Mouse (Mus musculus): ENCODE results near the gene Chmp2b. TPM values are rescaled to one million over a fixed set of nuclear protein-coding genes. Genes with fewer than 3 reads are reported as not detected.

Gene Chmp2b
- polyA plus RNA-seq, 1 experiment, result 72.6 TPM

- Histone ChIP-seq H3K4me1 (ENCODE audit: control insufficient read depth, insufficient read depth, low read length) (no peaks in the 10 kb centered on the region), H3K27ac (ENCODE audit: insufficient read depth, low read depth, low read length) (no peak overlapping the region), H3K4me3 (ENCODE audit: insufficient read depth, low read length) (no peak overlapping the region)
- TF ChIP-seq CTCF (IDR thresholded peaks at IDR 0.05; ENCODE audit: low read depth, low read length) (no peak), POLR2A (IDR thresholded peaks at IDR 0.05; ENCODE audit: borderline replicate concordance, low read depth, low read length) (no peak)
Measured at GRCm38 (mm10) chr16:65531663-65532062, 30.9 kb downstream of the Chmp2b start.

- H3K4me1 ChIP-seq (ENCODE audit: control insufficient read depth, insufficient read depth, low read length), result no peaks in the 10 kb centered on the region
- no peak overlapping the region for H3K27ac ChIP-seq (ENCODE audit: insufficient read depth, low read depth, low read length)
- no peak for TF ChIP-seq CTCF (IDR thresholded peaks at IDR 0.05; ENCODE audit: low read depth, low read length)
- TF ChIP-seq POLR2A (IDR thresholded peaks at IDR 0.05; ENCODE audit: borderline replicate concordance, low read depth, low read length), result no peak
- no peak overlapping the region for H3K4me3 ChIP-seq (ENCODE audit: insufficient read depth, low read length)
Measured at GRCm38 (mm10) chr16:65529589-65529988, 32.9 kb downstream of the Chmp2b start.

- TF ChIP-seq CTCF (IDR thresholded peaks at IDR 0.05; ENCODE audit: low read depth, low read length) (no peak), POLR2A (IDR thresholded peaks at IDR 0.05; ENCODE audit: borderline replicate concordance, low read depth, low read length) (no peak)
Measured at GRCm38 (mm10) chr16:65526695-65527094, 35.8 kb downstream of the Chmp2b start.

GRCm38 (mm10) chr16:65526004-65526403 lies 36.5 kb downstream of the Chmp2b start:
- no peaks in the 10 kb centered on the region for H3K4me1 ChIP-seq (ENCODE audit: control insufficient read depth, insufficient read depth, low read length)
- H3K27ac ChIP-seq (ENCODE audit: insufficient read depth, low read depth, low read length), result no peak overlapping the region
- H3K4me3 ChIP-seq (ENCODE audit: insufficient read depth, low read length), result no peak overlapping the region
- TF ChIP-seq POLR2A (IDR thresholded peaks at IDR 0.05; ENCODE audit: borderline replicate concordance, low read depth, low read length) (no peak), CTCF (IDR thresholded peaks at IDR 0.05; ENCODE audit: low read depth, low read length) (no peak)

More at GRCm38 (mm10) chr16:65526695-65527094, 35.8 kb downstream of the Chmp2b start:
- Histone ChIP-seq H3K27ac (ENCODE audit: insufficient read depth, low read depth, low read length) (no peak overlapping the region), H3K4me3 (ENCODE audit: insufficient read depth, low read length) (no peak overlapping the region), H3K4me1 (ENCODE audit: control insufficient read depth, insufficient read depth, low read length) (no peaks in the 10 kb centered on the region)

GRCm38 (mm10) chr16:65520211-65520610 lies 42.3 kb downstream of the Chmp2b start, which contains the start of gene Pou1f1:
Gene Pou1f1, plus strand, starts transcription at chr16:65520511.
- TF ChIP-seq POLR2A (IDR thresholded peaks at IDR 0.05; ENCODE audit: borderline replicate concordance, low read depth, low read length) (no peak), CTCF (IDR thresholded peaks at IDR 0.05; ENCODE audit: low read depth, low read length) (no peak)
- no peak within 1 kb of the TSS for H3K4me3 ChIP-seq (ENCODE audit: insufficient read depth, low read length)
- no peak within 1 kb of the TSS for H3K27ac ChIP-seq (ENCODE audit: insufficient read depth, low read depth, low read length)
- no peaks in the 10 kb centered on the region for H3K4me1 ChIP-seq (ENCODE audit: control insufficient read depth, insufficient read depth, low read length)

GRCm38 (mm10) chr16:65514223-65514622 lies 48.3 kb downstream of the Chmp2b start:
- Histone ChIP-seq H3K4me3 (ENCODE audit: insufficient read depth, low read length) (no peak overlapping the region), H3K27ac (ENCODE audit: insufficient read depth, low read depth, low read length) (no peak overlapping the region), H3K4me1 (ENCODE audit: control insufficient read depth, insufficient read depth, low read length) (no peaks in the 10 kb centered on the region)
- TF ChIP-seq CTCF (IDR thresholded peaks at IDR 0.05; ENCODE audit: low read depth, low read length), result no peak
- no peak for TF ChIP-seq POLR2A (IDR thresholded peaks at IDR 0.05; ENCODE audit: borderline replicate concordance, low read depth, low read length)

- Histone ChIP-seq H3K27ac (ENCODE audit: insufficient read depth, low read depth, low read length) (no peak overlapping the region), H3K4me3 (ENCODE audit: insufficient read depth, low read length) (no peak overlapping the region), H3K4me1 (ENCODE audit: control insufficient read depth, insufficient read depth, low read length) (no peaks in the 10 kb centered on the region)
- TF ChIP-seq CTCF (IDR thresholded peaks at IDR 0.05; ENCODE audit: low read depth, low read length), result no peak
Measured at GRCm38 (mm10) chr16:65497049-65497448, 65.5 kb downstream of the Chmp2b start.

GRCm38 (mm10) chr16:65496030-65496429 lies 66.5 kb downstream of the Chmp2b start:
- H3K27ac ChIP-seq (ENCODE audit: insufficient read depth, low read depth, low read length), result no peak overlapping the region
- no peak for TF ChIP-seq CTCF (IDR thresholded peaks at IDR 0.05; ENCODE audit: low read depth, low read length)
- TF ChIP-seq POLR2A (IDR thresholded peaks at IDR 0.05; ENCODE audit: borderline replicate concordance, low read depth, low read length), result no peak
- no peak overlapping the region for H3K4me3 ChIP-seq (ENCODE audit: insufficient read depth, low read length)
- no peaks in the 10 kb centered on the region for H3K4me1 ChIP-seq (ENCODE audit: control insufficient read depth, insufficient read depth, low read length)

Other genes with a start within 250 kb of the Chmp2b start
- not detected in 2 replicates for gene Pou1f1, start 42.2 kb downstream of the Chmp2b start, polyA plus RNA-seq (2012; ENCODE audit: insufficient read depth, insufficient read length, missing spikeins)